Mouse (Mus musculus) ovary, postnatal 10 days (tissue): ENCODE measurements around the gene Olfr322.
"Not testable (repeated sequence)": the region's sequence is repeated elsewhere in the genome, so short reads cannot be mapped to it uniquely, and the experiment has no call there.

Experiments
- DNase-seq: peaks from one replicate; pipeline ENCODE4 v3.0.0; 2022; ENCODE audit warnings: low spot score

The Olfr322 gene

GRCm38 (mm10) chr11:58658596-58658995, at the start of gene Olfr322:
Gene Olfr322 (plus strand): TSS chr11:58658782.
- no peak for DNase-seq

- DNase-seq, result no peak
Measured at GRCm38 (mm10) chr11:58613359-58613758, 45.2 kb upstream of the Olfr322 start.

- DNase-seq, result no peak
Measured at GRCm38 (mm10) chr11:58614526-58614925, 44.1 kb upstream of the Olfr322 start.

- DNase-seq, result no peak
Measured at GRCm38 (mm10) chr11:58615975-58616374, 42.6 kb upstream of the Olfr322 start, which contains the start of gene 2210407C18Rik. Gene 2210407C18Rik (minus strand): TSS chr11:58616075.

- DNase-seq, result no peak
Measured at GRCm38 (mm10) chr11:58618369-58618768, 40.2 kb upstream of the Olfr322 start.

GRCm38 (mm10) chr11:58618793-58619192, 39.8 kb upstream of the Olfr322 start:
- DNase-seq, result no peak

- no peak for DNase-seq
Measured at GRCm38 (mm10) chr11:58626146-58626545, 32.4 kb upstream of the Olfr322 start.

GRCm38 (mm10) chr11:58630401-58630800, 28.2 kb upstream of the Olfr322 start, which contains the start of gene Olfr323:
Gene Olfr323 (minus strand): TSS chr11:58630501.
- DNase-seq, result no peak

GRCm38 (mm10) chr11:58634878-58635277, 23.7 kb upstream of the Olfr322 start:
- DNase-seq, result no peak

GRCm38 (mm10) chr11:58636376-58636977, 22.1 kb upstream of the Olfr322 start:
- DNase-seq, result peak; percentile 18

GRCm38 (mm10) chr11:58638176-58638701, 20.3 kb upstream of the Olfr322 start:
- DNase-seq, result no peak

- no peak for DNase-seq
Measured at GRCm38 (mm10) chr11:58640272-58640867, 18.2 kb upstream of the Olfr322 start, which contains the start of gene Trim58. Gene Trim58 (plus strand): TSS chr11:58640465.

- DNase-seq, result no peak
Measured at GRCm38 (mm10) chr11:58641057-58641456, 17.5 kb upstream of the Olfr322 start.

- DNase-seq, result no peak
Measured at GRCm38 (mm10) chr11:58641638-58642358, 16.8 kb upstream of the Olfr322 start.

- DNase-seq, result no peak
Measured at GRCm38 (mm10) chr11:58643350-58643749, 15.2 kb upstream of the Olfr322 start.

- no peak for DNase-seq
Measured at GRCm38 (mm10) chr11:58655151-58655550, 3.4 kb upstream of the Olfr322 start.

- no peak for DNase-seq
Measured at GRCm38 (mm10) chr11:58669252-58669651, 10.7 kb downstream of the Olfr322 start.

- DNase-seq, result no peak
Measured at GRCm38 (mm10) chr11:58671825-58672224, 13.2 kb downstream of the Olfr322 start.

GRCm38 (mm10) chr11:58680799-58681198, 22.2 kb downstream of the Olfr322 start, which contains the start of gene Olfr320:
Gene Olfr320 (plus strand): TSS chr11:58681099.
- DNase-seq, result no peak

- DNase-seq, result no peak
Measured at GRCm38 (mm10) chr11:58698862-58699261, 40.3 kb downstream of the Olfr322 start, which contains the start of gene Olfr319. Gene Olfr319 (plus strand): TSS chr11:58699162.

GRCm38 (mm10) chr11:58709086-58709485, 50.5 kb downstream of the Olfr322 start:
- DNase-seq, result no peak

- not testable (repeated sequence) for DNase-seq
Measured at GRCm38 (mm10) chr11:58717723-58718122, 59.1 kb downstream of the Olfr322 start.
